Mouse (Mus musculus) T-cell, adult 66 days (primary cell): ENCODE results near the gene Olfr218. TPM values are rescaled to one million over a fixed set of nuclear protein-coding genes. Genes with fewer than 3 reads are reported as not detected.

Experiments
- total RNA-seq, 2 experiments: library from RNA; stranded (reverse); gene quantifications; 3 replicates in 1 of 2; 4 replicates in 1 of 2; pipeline ENCODE4 v1.2.4; 2023

Olfr218 gene
- total RNA-seq: not detected

DNA sequence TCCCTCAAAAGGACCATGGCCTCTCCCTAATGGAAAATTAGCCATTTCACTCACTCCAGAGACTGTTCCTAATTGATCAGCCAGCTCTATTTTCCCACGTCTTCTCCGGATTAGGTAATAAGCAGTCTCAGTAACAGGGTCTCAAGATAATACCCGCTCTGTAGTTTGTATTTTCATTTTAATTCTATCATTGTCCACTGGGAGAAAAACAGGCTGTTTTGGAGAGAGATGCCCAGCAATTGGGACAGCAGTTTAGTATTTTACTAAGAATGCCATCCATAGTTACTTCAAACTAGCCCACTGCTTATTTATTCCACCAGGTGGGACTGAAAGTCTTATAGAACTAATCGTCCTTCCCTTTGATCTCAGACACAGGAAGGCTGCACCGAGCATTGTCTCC lies at the start of gene Olfr218:
Gene Olfr218 (plus strand): TSS at position 301 of the 400 bp plus-strand sequence.

DNA sequence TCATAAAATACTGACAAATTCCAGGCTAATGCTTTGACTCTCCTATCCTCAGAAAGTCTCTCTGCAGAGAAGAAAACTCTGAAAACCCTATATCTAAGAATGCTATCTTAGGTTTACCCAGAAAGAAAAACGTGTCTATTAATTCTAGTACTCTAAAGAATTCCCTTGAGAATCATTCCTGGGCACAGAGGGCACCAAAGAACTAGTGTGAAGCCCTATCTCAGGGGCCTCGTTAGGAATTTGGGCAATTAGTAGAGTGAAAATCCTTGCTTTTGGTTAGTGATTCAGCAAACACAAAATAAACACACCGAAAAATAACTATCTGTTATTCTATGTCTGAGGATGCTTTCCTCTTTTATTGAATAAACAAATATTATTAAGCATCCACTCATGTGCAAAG lies 7.1 kb upstream of the Olfr218 start, which contains the start of gene Olfr1406:
Gene Olfr1406 (minus strand): TSS at position 101 of the 400 bp plus-strand sequence.

DNA sequence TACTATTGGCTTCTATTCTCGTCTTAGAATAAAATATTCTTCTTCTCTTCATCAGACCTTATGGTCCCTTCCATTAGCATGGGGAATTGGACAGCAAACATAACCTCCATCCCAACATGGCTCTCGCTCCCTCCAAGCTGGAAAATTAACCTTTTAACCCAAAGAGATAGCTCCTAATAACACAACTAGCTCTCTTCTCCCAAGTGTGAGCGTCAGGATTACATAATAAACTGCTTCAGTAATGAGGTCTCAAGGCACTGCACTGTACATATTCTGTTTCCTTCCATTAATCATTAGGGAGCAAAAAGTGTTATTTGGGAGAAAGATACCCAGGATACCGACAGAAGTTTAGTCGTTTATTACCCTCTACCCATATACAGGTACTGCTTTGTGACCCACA lies 14.5 kb downstream of the Olfr218 start, which contains the start of gene Olfr1404:
Gene Olfr1404 (plus strand): TSS at position 301 of the 400 bp plus-strand sequence.

DNA sequence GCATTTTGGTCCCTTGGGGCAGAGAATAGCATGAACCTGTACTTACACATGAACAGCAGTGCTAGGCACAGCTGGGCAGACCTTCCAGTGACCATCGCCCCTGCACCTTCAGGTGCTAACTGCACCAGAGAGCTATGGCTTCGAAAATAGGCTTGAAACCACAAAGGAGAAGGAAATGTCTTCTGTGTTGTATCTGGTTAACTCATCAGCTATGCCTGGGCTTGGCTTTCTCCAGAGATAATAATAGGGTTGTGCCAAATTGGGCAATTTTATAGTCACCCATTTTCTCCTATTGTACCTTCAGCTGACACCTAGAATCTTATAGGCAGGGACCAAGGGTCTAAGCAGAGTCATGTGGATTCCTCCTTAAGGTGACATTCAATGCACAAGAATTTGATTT lies 29.5 kb downstream of the Olfr218 start, which contains the start of gene Fcer1a:
Gene Fcer1a (minus strand): TSS at position 134 of the 400 bp plus-strand sequence.

Other genes with a start within 250 kb of the Olfr218 start
- gene Olfr16, start 247.4 kb upstream of the Olfr218 start, total RNA-seq: not detected
- gene Olfr1408, start 60.4 kb upstream of the Olfr218 start, total RNA-seq: not detected
- not detected for gene Olfr1406, start 7.2 kb upstream of the Olfr218 start, total RNA-seq
- gene Olfr1404, start 14.6 kb downstream of the Olfr218 start, total RNA-seq: not detected
- gene Fcer1a, start 29.4 kb downstream of the Olfr218 start, total RNA-seq: not detected
- gene Olfr418, start 68.2 kb downstream of the Olfr218 start, total RNA-seq: not detected
- gene Mptx2, start 80.0 kb downstream of the Olfr218 start, total RNA-seq: not detected
- gene Ackr1, start 135.9 kb downstream of the Olfr218 start, total RNA-seq: not detected
- 10 to 100 TPM; 49.3 to 72.0 TPM for gene Aim2, start 153.1 kb downstream of the Olfr218 start, total RNA-seq
- gene Cadm3, start 169.9 kb downstream of the Olfr218 start, total RNA-seq: under 1 TPM in 1 of 2 experiments, not detected in 1; 0.15 TPM